Mouse (Mus musculus): ENCODE data around the gene Gm20388. TPM values are rescaled to one million over a fixed set of nuclear protein-coding genes. Genes with fewer than 3 reads are reported as not detected.

Gm20388 gene
- polyA plus RNA-seq, 1 experiment from 2014 or later: 7.4 TPM

- H3K36me3 ChIP-seq (ENCODE audit: control insufficient read depth, insufficient read depth, low read length): no peaks in the 10 kb centered on the region
- no peak overlapping the region for H3K27ac ChIP-seq (ENCODE audit: low read length)
- WGBS: 48% methylated on average over 15 of the region's 15 CpGs
- H3K4me3 ChIP-seq (replicated peaks; ENCODE audit: low read length): no peak overlapping the region
- H3K4me2 ChIP-seq (ENCODE audit: low read depth, low read length): no peak overlapping the region
- no peaks in the 10 kb centered on the region for H3K9me3 ChIP-seq (replicated peaks; ENCODE audit: control insufficient read depth, low read length)
- ATAC-seq (ENCODE audit: insufficient read depth, low FRiP score): no peak
- H3K9ac ChIP-seq (ENCODE audit: low read length): no peak overlapping the region
- H3K27me3 ChIP-seq (ENCODE audit: control insufficient read depth, insufficient read depth, low read length): no peaks in the 10 kb centered on the region
- 0 out of 2 replicates have a peak, but pooled peaks cover 4% of the 10 kb centered on the region for H3K4me1 ChIP-seq (ENCODE audit: control insufficient read depth, insufficient read depth, low read length)
These were observed 2157.3 kb downstream of the Gm20388 start for GRCm38 (mm10) chr8:122067783-122068505.

- Histone ChIP-seq H3K27me3 (ENCODE audit: control insufficient read depth, insufficient read depth, low read length) (no peaks in the 10 kb centered on the region), H3K4me2 (ENCODE audit: low read depth, low read length) (no peak overlapping the region), H3K9me3 (replicated peaks; ENCODE audit: control insufficient read depth, low read length) (no peaks in the 10 kb centered on the region), H3K36me3 (ENCODE audit: control insufficient read depth, insufficient read depth, low read length) (no peaks in the 10 kb centered on the region), H3K9ac (ENCODE audit: low read length) (no peak overlapping the region), H3K4me3 (replicated peaks; ENCODE audit: low read length) (no peak overlapping the region), H3K27ac (ENCODE audit: low read length) (no peak overlapping the region), H3K4me1 (ENCODE audit: control insufficient read depth, insufficient read depth, low read length) (0 out of 2 replicates have a peak, but pooled peaks cover 4% of the 10 kb centered on the region)
- WGBS: 84% methylated on average over 13 of the region's 13 CpGs
- no peak for ATAC-seq (ENCODE audit: insufficient read depth, low FRiP score)
These were observed 2158.0 kb downstream of the Gm20388 start for GRCm38 (mm10) chr8:122068609-122069008.

GRCm38 (mm10) chr8:122069281-122069680, 2158.6 kb downstream of the Gm20388 start:
- Histone ChIP-seq H3K27ac (ENCODE audit: low read length) (no peak overlapping the region), H3K9ac (ENCODE audit: low read length) (no peak overlapping the region), H3K9me3 (replicated peaks; ENCODE audit: control insufficient read depth, low read length) (no peaks in the 10 kb centered on the region), H3K36me3 (ENCODE audit: control insufficient read depth, insufficient read depth, low read length) (no peaks in the 10 kb centered on the region), H3K27me3 (ENCODE audit: control insufficient read depth, insufficient read depth, low read length) (no peaks in the 10 kb centered on the region), H3K4me1 (ENCODE audit: control insufficient read depth, insufficient read depth, low read length) (peaks cover 7% of the 10 kb centered on the region; the same call in 1 of the 2 replicates), H3K4me2 (ENCODE audit: low read depth, low read length) (no peak overlapping the region), H3K4me3 (replicated peaks; ENCODE audit: low read length) (no peak overlapping the region)
- WGBS: 79% methylated on average over 11 of the region's 11 CpGs
- ATAC-seq (ENCODE audit: insufficient read depth, low FRiP score): no peak

- Histone ChIP-seq H3K4me3 (replicated peaks; ENCODE audit: low read length) (no peak overlapping the region), H3K27ac (ENCODE audit: low read length) (no peak overlapping the region), H3K36me3 (ENCODE audit: control insufficient read depth, insufficient read depth, low read length) (no peaks in the 10 kb centered on the region), H3K4me2 (ENCODE audit: low read depth, low read length) (no peak overlapping the region), H3K9me3 (replicated peaks; ENCODE audit: control insufficient read depth, low read length) (no peaks in the 10 kb centered on the region), H3K4me1 (ENCODE audit: control insufficient read depth, insufficient read depth, low read length) (peaks cover 16% of the 10 kb centered on the region; the same call in 1 of the 2 replicates), H3K27me3 (ENCODE audit: control insufficient read depth, insufficient read depth, low read length) (no peaks in the 10 kb centered on the region), H3K9ac (ENCODE audit: low read length) (no peak overlapping the region)
- ATAC-seq (ENCODE audit: insufficient read depth, low FRiP score): no peak
- WGBS: 66% methylated on average over 4 of the region's 4 CpGs
These were observed 2160.6 kb downstream of the Gm20388 start for GRCm38 (mm10) chr8:122071193-122071592.

GRCm38 (mm10) chr8:122073964-122074363, 2163.3 kb downstream of the Gm20388 start:
- Histone ChIP-seq H3K4me3 (replicated peaks; ENCODE audit: low read length) (no peak overlapping the region), H3K36me3 (ENCODE audit: control insufficient read depth, insufficient read depth, low read length) (no peaks in the 10 kb centered on the region), H3K4me2 (ENCODE audit: low read depth, low read length) (no peak overlapping the region), H3K27ac (ENCODE audit: low read length) (no peak overlapping the region), H3K27me3 (ENCODE audit: control insufficient read depth, insufficient read depth, low read length) (no peaks in the 10 kb centered on the region), H3K4me1 (ENCODE audit: control insufficient read depth, insufficient read depth, low read length) (peaks cover 14% of the 10 kb centered on the region; the same call in 1 of the 2 replicates), H3K9ac (ENCODE audit: low read length) (no peak overlapping the region), H3K9me3 (replicated peaks; ENCODE audit: control insufficient read depth, low read length) (no peaks in the 10 kb centered on the region)
- ATAC-seq (ENCODE audit: insufficient read depth, low FRiP score): no peak
- WGBS: 30% methylated on average over 9 of the region's 9 CpGs

- Histone ChIP-seq H3K4me1 (ENCODE audit: control insufficient read depth, insufficient read depth, low read length) (peaks cover 18% of the 10 kb centered on the region; the same call in 1 of the 2 replicates), H3K9ac (ENCODE audit: low read length) (no peak overlapping the region), H3K4me2 (ENCODE audit: low read depth, low read length) (no peak overlapping the region), H3K9me3 (replicated peaks; ENCODE audit: control insufficient read depth, low read length) (no peaks in the 10 kb centered on the region), H3K27ac (ENCODE audit: low read length) (no peak overlapping the region), H3K36me3 (ENCODE audit: control insufficient read depth, insufficient read depth, low read length) (no peaks in the 10 kb centered on the region), H3K4me3 (replicated peaks; ENCODE audit: low read length) (no peak overlapping the region), H3K27me3 (ENCODE audit: control insufficient read depth, insufficient read depth, low read length) (no peaks in the 10 kb centered on the region)
- WGBS: 31% methylated on average over 9 of the region's 9 CpGs
- peak; percentile 24; the same call in 1 of the 2 replicates for ATAC-seq (ENCODE audit: insufficient read depth, low FRiP score)
These were observed 2163.8 kb downstream of the Gm20388 start for GRCm38 (mm10) chr8:122074442-122074841.

- H3K4me3 ChIP-seq (replicated peaks; ENCODE audit: low read length): no peak overlapping the region
- H3K9me3 ChIP-seq (replicated peaks; ENCODE audit: control insufficient read depth, low read length): no peaks in the 10 kb centered on the region
- no peak overlapping the region for H3K4me2 ChIP-seq (ENCODE audit: low read depth, low read length)
- 68% methylated on average over 4 of the region's 4 CpGs for WGBS
- H3K4me1 ChIP-seq (ENCODE audit: control insufficient read depth, insufficient read depth, low read length): peaks cover 22% of the 10 kb centered on the region; the same call in 1 of the 2 replicates
- no peaks in the 10 kb centered on the region for H3K36me3 ChIP-seq (ENCODE audit: control insufficient read depth, insufficient read depth, low read length)
- no peak overlapping the region for H3K9ac ChIP-seq (ENCODE audit: low read length)
- no peak overlapping the region for H3K27ac ChIP-seq (ENCODE audit: low read length)
- no peak for ATAC-seq (ENCODE audit: insufficient read depth, low FRiP score)
- no peaks in the 10 kb centered on the region for H3K27me3 ChIP-seq (ENCODE audit: control insufficient read depth, insufficient read depth, low read length)
These were observed 2164.3 kb downstream of the Gm20388 start for GRCm38 (mm10) chr8:122074977-122075376.

GRCm38 (mm10) chr8:122076183-122076842, 2165.7 kb downstream of the Gm20388 start:
- Histone ChIP-seq H3K36me3 (ENCODE audit: control insufficient read depth, insufficient read depth, low read length) (no peaks in the 10 kb centered on the region), H3K4me3 (replicated peaks; ENCODE audit: low read length) (no peak overlapping the region), H3K27ac (ENCODE audit: low read length) (no peak overlapping the region), H3K9ac (ENCODE audit: low read length) (peak overlapping the region; percentile 13; the same call in 1 of the 2 replicates), H3K4me2 (ENCODE audit: low read depth, low read length) (no peak overlapping the region), H3K9me3 (replicated peaks; ENCODE audit: control insufficient read depth, low read length) (no peaks in the 10 kb centered on the region), H3K4me1 (ENCODE audit: control insufficient read depth, insufficient read depth, low read length) (peaks cover 29% of the 10 kb centered on the region; the same call in 1 of the 2 replicates), H3K27me3 (ENCODE audit: control insufficient read depth, insufficient read depth, low read length) (no peaks in the 10 kb centered on the region)
- 32% methylated on average over 23 of the region's 23 CpGs for WGBS
- no peak for ATAC-seq (ENCODE audit: insufficient read depth, low FRiP score)

GRCm38 (mm10) chr8:122078321-122078720, 2167.7 kb downstream of the Gm20388 start:
- WGBS: 84% methylated on average over 12 of the region's 12 CpGs
- Histone ChIP-seq H3K4me2 (ENCODE audit: low read depth, low read length) (no peak overlapping the region), H3K36me3 (ENCODE audit: control insufficient read depth, insufficient read depth, low read length) (no peaks in the 10 kb centered on the region)

More at GRCm38 (mm10) chr8:122078321-122078720, 2167.7 kb downstream of the Gm20388 start:
- no peak for ATAC-seq (ENCODE audit: insufficient read depth, low FRiP score)
- H3K9me3 ChIP-seq (replicated peaks; ENCODE audit: control insufficient read depth, low read length): no peaks in the 10 kb centered on the region
- no peaks in the 10 kb centered on the region for H3K27me3 ChIP-seq (ENCODE audit: control insufficient read depth, insufficient read depth, low read length)
- H3K4me1 ChIP-seq (ENCODE audit: control insufficient read depth, insufficient read depth, low read length): peaks cover 29% of the 10 kb centered on the region; the same call in 1 of the 2 replicates
- no peak overlapping the region for H3K4me3 ChIP-seq (replicated peaks; ENCODE audit: low read length)
- H3K27ac ChIP-seq (ENCODE audit: low read length): no peak overlapping the region
- no peak overlapping the region for H3K9ac ChIP-seq (ENCODE audit: low read length)
